Mouse (Mus musculus) heart, embryonic 10.5 days (tissue): ENCODE data around the gene Tnnc1. TPM values are rescaled to one million over a fixed set of nuclear protein-coding genes. Genes with fewer than 3 reads are reported as not detected.
A peak's percentile ranks its signal among the peaks of the same experiment; 100 is the strongest.

Source experiments
- DNase-seq: peaks from one replicate; pipeline ENCODE4 v3.0.0-alpha.2; 2017; ENCODE audit warnings: low spot score
- H3K27ac ChIP-seq: fragments of 300-500 bp; sonication (generic); 2 replicates; pipeline ENCODE4 v1.5.1; 2016; ENCODE audit warnings: mild to moderate bottlenecking
- H3K27me3 ChIP-seq: fragments of 300-500 bp; sonication (generic); 2 replicates; pipeline ENCODE4 v1.6.1; 2016; ENCODE audit warnings: mild to moderate bottlenecking; ENCODE audit not compliant: poor library complexity, insufficient read depth, severe bottlenecking
- H3K36me3 ChIP-seq: fragments of 300-500 bp; sonication (generic); 2 replicates; pipeline ENCODE4 v1.6.1; 2016; ENCODE audit warnings: mild to moderate bottlenecking, moderate library complexity
- H3K4me1 ChIP-seq: fragments of 300-500 bp; sonication (generic); 2 replicates; pipeline ENCODE4 v1.6.1; 2016; ENCODE audit warnings: mild to moderate bottlenecking
- H3K4me3 ChIP-seq: fragments of 300-500 bp; sonication (generic); 2 replicates; pipeline ENCODE4 v1.5.1; 2016; ENCODE audit warnings: mild to moderate bottlenecking, moderate library complexity
- H3K9me3 ChIP-seq: fragments of 300-500 bp; sonication (generic); 2 replicates; pipeline ENCODE4 v1.6.1; 2016; ENCODE audit warnings: mild to moderate bottlenecking, moderate library complexity
- WGBS: fragments of 180-500 bp; shearing (Covaris S2); methylation state at CpG from one replicate; pipeline ENCODE4 v1.1.7; 2016; 5-methylcytosine and 5-hydroxymethylcytosine counted together
- polyA plus RNA-seq: library from polyadenylated mRNA; unstranded; fragments of >200 nt; fragmentation: Nextera tagmentation; extraction: Ambion mirVana; gene quantifications from 2 replicates; pipeline ENCODE4 v1.2.1, GENCODE M21; 2016

Tnnc1 gene
- polyA plus RNA-seq, 1 experiment from 2014 or later: 1,899 TPM

GRCm38 (mm10) chr14:31251626-31252025 lies 43.5 kb downstream of the Tnnc1 start:
- Histone ChIP-seq H3K4me3 (peak overlapping the region; percentile 95), H3K27ac (peak overlapping the region; percentile 99), H3K27me3 (no peaks in the 10 kb centered on the region), H3K36me3 (peaks cover 42% of the 10 kb centered on the region), H3K4me1 (peaks cover 15% of the 10 kb centered on the region), H3K9me3 (no peaks in the 10 kb centered on the region)
- DNase-seq: no peak
- 0% methylated on average over 18 of the region's 18 CpGs for WGBS

- Histone ChIP-seq H3K27me3 (no peaks in the 10 kb centered on the region), H3K9me3 (no peaks in the 10 kb centered on the region), H3K27ac (peak overlapping the region; percentile 99), H3K4me1 (peaks cover 15% of the 10 kb centered on the region), H3K4me3 (peak overlapping the region; percentile 95), H3K36me3 (peaks cover 46% of the 10 kb centered on the region)
- 87% methylated on average over 5 of the region's 5 CpGs for WGBS
- no peak for DNase-seq
These were observed 44.0 kb downstream of the Tnnc1 start for GRCm38 (mm10) chr14:31252091-31252490.

- 94% methylated on average over 14 of the region's 14 CpGs for WGBS
- H3K4me3 ChIP-seq: no peak overlapping the region
- H3K9me3 ChIP-seq: no peaks in the 10 kb centered on the region
- H3K27ac ChIP-seq: no peak overlapping the region
- H3K27me3 ChIP-seq: no peaks in the 10 kb centered on the region
- no peak for DNase-seq
- H3K36me3 ChIP-seq: peaks cover 93% of the 10 kb centered on the region
- no peaks in the 10 kb centered on the region for H3K4me1 ChIP-seq
These were observed 50.5 kb downstream of the Tnnc1 start for GRCm38 (mm10) chr14:31258476-31259050.

GRCm38 (mm10) chr14:31260374-31260773 lies 52.3 kb downstream of the Tnnc1 start:
- 93% methylated on average over 4 of the region's 4 CpGs for WGBS
- Histone ChIP-seq H3K9me3 (no peaks in the 10 kb centered on the region), H3K4me3 (no peak overlapping the region), H3K4me1 (no peaks in the 10 kb centered on the region), H3K27me3 (no peaks in the 10 kb centered on the region), H3K27ac (no peak overlapping the region), H3K36me3 (peaks cover 74% of the 10 kb centered on the region)
- no peak for DNase-seq

GRCm38 (mm10) chr14:31260932-31261331 lies 52.8 kb downstream of the Tnnc1 start:
- Histone ChIP-seq H3K9me3 (no peaks in the 10 kb centered on the region), H3K4me1 (no peaks in the 10 kb centered on the region), H3K27ac (no peak overlapping the region), H3K36me3 (peaks cover 69% of the 10 kb centered on the region), H3K4me3 (no peak overlapping the region), H3K27me3 (no peaks in the 10 kb centered on the region)
- 93% methylated on average over 9 of the region's 9 CpGs for WGBS
- DNase-seq: no peak

Other genes starting within 250 kb of the Tnnc1 start
- gene Glt8d1, start 206.9 kb upstream of the Tnnc1 start, polyA plus RNA-seq: 41.2 and 46.7 TPM in 2 replicates
- 290 and 338 TPM in 2 replicates for gene Spcs1, start 206.6 kb upstream of the Tnnc1 start, polyA plus RNA-seq
- gene Pbrm1, start 189.2 kb upstream of the Tnnc1 start, polyA plus RNA-seq: 121 and 132 TPM in 2 replicates
- 85.5 and 133 TPM in 2 replicates for gene Gnl3, start 189.2 kb upstream of the Tnnc1 start, polyA plus RNA-seq
- 66.2 and 73.3 TPM in 2 replicates for gene Smim4, start 79.4 kb upstream of the Tnnc1 start, polyA plus RNA-seq
- gene Nt5dc2, start 77.3 kb upstream of the Tnnc1 start, polyA plus RNA-seq: 422 and 507 TPM in 2 replicates
- gene Stab1, start 39.7 kb upstream of the Tnnc1 start, polyA plus RNA-seq: 28.9 and 30.2 TPM in 2 replicates
- 457 and 500 TPM in 2 replicates for gene Nisch, start 8.6 kb downstream of the Tnnc1 start, polyA plus RNA-seq
- gene Sema3g, start 9.5 kb downstream of the Tnnc1 start, polyA plus RNA-seq: 0.47 and 0.54 TPM in 2 replicates
- 8.4 and 11.8 TPM in 2 replicates for gene Phf7, start 43.0 kb downstream of the Tnnc1 start, polyA plus RNA-seq
- gene Bap1, start 43.1 kb downstream of the Tnnc1 start, polyA plus RNA-seq: 76.2 and 80.7 TPM in 2 replicates
- 1.6 and 2.8 TPM in 2 replicates for gene Dnah1, start 115.6 kb downstream of the Tnnc1 start, polyA plus RNA-seq
- 37.1 and 40.8 TPM in 2 replicates for gene Capn7, start 128.3 kb downstream of the Tnnc1 start, polyA plus RNA-seq
- 26.5 and 30.1 TPM in 2 replicates for gene Sh3bp5, start 227.8 kb downstream of the Tnnc1 start, polyA plus RNA-seq